Mouse (Mus musculus): ENCODE data around the gene 1700020L24Rik.

- TF ChIP-seq EP300 (IDR thresholded peaks at IDR 0.05) (no peak), CTCF (IDR thresholded peaks at IDR 0.05) (peak; percentile 86)
Measured at GRCm38 (mm10) chr11:83442596-83443267, 5.3 kb downstream of the 1700020L24Rik start.

All from lung, postnatal 0 days (tissue).